Mouse (Mus musculus): ENCODE measurements around the gene Tmem30a. TPM values are rescaled to one million over a fixed set of nuclear protein-coding genes. Genes with fewer than 3 reads are reported as not detected.

The Tmem30a gene
- polyA plus RNA-seq, 1 experiment, result 88.5 TPM

GRCm38 (mm10) chr9:79759385-79760005 lies 33.8 kb downstream of the Tmem30a start, which contains the start of gene Cox7a2:
Gene Cox7a2 (minus strand): TSS chr9:79759878.
- H3K27ac ChIP-seq (ENCODE audit: insufficient read depth, low read depth, low read length), result peak within 1 kb of the TSS; percentile 86
- H3K4me1 ChIP-seq (ENCODE audit: control insufficient read depth, insufficient read depth, low read length), result peaks cover 9% of the 10 kb centered on the region
- TF ChIP-seq CTCF (IDR thresholded peaks at IDR 0.05; ENCODE audit: low read depth, low read length) (no peak), POLR2A (IDR thresholded peaks at IDR 0.05; ENCODE audit: borderline replicate concordance, low read depth, low read length) (no peak)
- peak within 1 kb of the TSS; percentile 78 for H3K4me3 ChIP-seq (ENCODE audit: insufficient read depth, low read length)

DNA sequence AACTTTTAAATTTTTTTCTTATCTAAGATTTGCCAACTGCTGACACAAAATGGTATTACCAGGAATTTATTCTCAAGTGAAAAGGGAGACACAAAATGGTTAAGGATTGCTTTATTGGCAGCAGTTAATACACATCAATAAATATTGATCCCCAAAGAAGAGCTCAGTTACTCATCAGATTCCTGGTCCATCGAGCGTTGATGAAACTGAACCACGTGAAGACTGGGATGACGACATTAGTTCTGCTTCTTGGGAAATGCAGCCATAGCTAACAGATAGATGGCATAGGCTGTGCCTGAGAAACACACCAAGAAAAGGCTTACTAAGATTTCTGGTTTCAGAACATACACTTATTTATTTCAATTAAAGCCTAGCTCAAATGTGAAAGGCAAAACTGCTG lies 38.0 kb downstream of the Tmem30a start:
- Histone ChIP-seq H3K4me1 (ENCODE audit: control insufficient read depth, insufficient read depth, low read length) (peaks cover 9% of the 10 kb centered on the region), H3K27ac (ENCODE audit: insufficient read depth, low read depth, low read length) (no peak overlapping the region), H3K4me3 (ENCODE audit: insufficient read depth, low read length) (no peak overlapping the region)
- no peak for TF ChIP-seq CTCF (IDR thresholded peaks at IDR 0.05; ENCODE audit: low read depth, low read length)
- no peak for TF ChIP-seq POLR2A (IDR thresholded peaks at IDR 0.05; ENCODE audit: borderline replicate concordance, low read depth, low read length)

- Histone ChIP-seq H3K27ac (ENCODE audit: insufficient read depth, low read depth, low read length) (no peak overlapping the region), H3K4me1 (ENCODE audit: control insufficient read depth, insufficient read depth, low read length) (peaks cover 3% of the 10 kb centered on the region; the same call in 1 of the 2 replicates), H3K4me3 (ENCODE audit: insufficient read depth, low read length) (no peak overlapping the region)
- TF ChIP-seq CTCF (IDR thresholded peaks at IDR 0.05; ENCODE audit: low read depth, low read length) (no peak), POLR2A (IDR thresholded peaks at IDR 0.05; ENCODE audit: borderline replicate concordance, low read depth, low read length) (no peak)
These were observed 41.5 kb downstream of the Tmem30a start for GRCm38 (mm10) chr9:79751846-79752245.

- H3K27ac ChIP-seq (ENCODE audit: insufficient read depth, low read depth, low read length), result no peak overlapping the region
- H3K4me3 ChIP-seq (ENCODE audit: insufficient read depth, low read length), result no peak overlapping the region
- no peak for TF ChIP-seq CTCF (IDR thresholded peaks at IDR 0.05; ENCODE audit: low read depth, low read length)
- no peak for TF ChIP-seq POLR2A (IDR thresholded peaks at IDR 0.05; ENCODE audit: borderline replicate concordance, low read depth, low read length)
- H3K4me1 ChIP-seq (ENCODE audit: control insufficient read depth, insufficient read depth, low read length), result no peaks in the 10 kb centered on the region
These were observed 42.6 kb downstream of the Tmem30a start for GRCm38 (mm10) chr9:79750709-79751108.

DNA sequence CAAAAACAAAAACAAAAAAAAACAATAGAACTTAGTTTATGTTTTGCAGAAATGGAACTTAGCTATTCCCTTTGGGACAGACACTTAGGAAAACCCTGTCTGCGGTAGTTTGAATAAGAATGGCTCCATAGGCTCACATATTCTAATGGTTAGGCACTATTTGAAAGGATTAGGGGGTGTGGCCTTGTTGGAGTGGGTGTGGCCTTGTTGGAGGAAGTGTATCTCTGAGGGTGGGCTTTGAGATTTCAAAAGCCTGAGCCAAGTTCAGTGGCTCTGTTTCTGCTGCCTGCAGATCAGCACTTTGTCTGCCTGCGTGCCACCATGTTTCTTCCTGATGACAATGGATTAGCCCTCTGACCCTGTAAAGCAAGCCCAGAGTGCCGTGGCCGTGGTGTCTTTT lies 48.3 kb downstream of the Tmem30a start:
- TF ChIP-seq POLR2A (IDR thresholded peaks at IDR 0.05; ENCODE audit: borderline replicate concordance, low read depth, low read length), result no peak
- no peak for TF ChIP-seq CTCF (IDR thresholded peaks at IDR 0.05; ENCODE audit: low read depth, low read length)
- Histone ChIP-seq H3K27ac (ENCODE audit: insufficient read depth, low read depth, low read length) (no peak overlapping the region), H3K4me1 (ENCODE audit: control insufficient read depth, insufficient read depth, low read length) (no peaks in the 10 kb centered on the region), H3K4me3 (ENCODE audit: insufficient read depth, low read length) (no peak overlapping the region)

DNA sequence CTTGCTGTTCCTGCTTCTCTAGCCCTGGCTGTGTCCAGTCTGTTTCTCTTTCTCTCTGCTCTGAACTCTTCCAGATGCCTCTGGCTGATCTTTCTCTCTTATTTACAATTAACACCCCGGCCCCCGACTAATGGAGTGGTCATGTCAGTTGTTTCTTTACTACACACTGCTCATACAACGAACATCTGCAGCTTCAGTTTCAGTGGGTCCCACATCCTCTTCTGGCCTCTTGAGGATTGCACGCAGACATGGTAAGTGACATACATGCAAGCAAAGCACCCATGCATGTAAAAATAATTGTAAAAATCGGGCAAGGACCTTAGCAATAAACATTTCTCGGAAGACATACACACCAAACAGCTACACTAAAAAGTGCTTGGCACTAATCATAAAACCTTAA lies 57.7 kb downstream of the Tmem30a start:
- TF ChIP-seq POLR2A (IDR thresholded peaks at IDR 0.05; ENCODE audit: borderline replicate concordance, low read depth, low read length) (no peak), CTCF (IDR thresholded peaks at IDR 0.05; ENCODE audit: low read depth, low read length) (no peak)
- Histone ChIP-seq H3K27ac (ENCODE audit: insufficient read depth, low read depth, low read length) (no peak overlapping the region), H3K4me3 (ENCODE audit: insufficient read depth, low read length) (no peak overlapping the region), H3K4me1 (ENCODE audit: control insufficient read depth, insufficient read depth, low read length) (peaks cover 6% of the 10 kb centered on the region)

GRCm38 (mm10) chr9:79730301-79730700 lies 63.0 kb downstream of the Tmem30a start:
- H3K4me3 ChIP-seq (ENCODE audit: insufficient read depth, low read length), result no peak overlapping the region
- TF ChIP-seq POLR2A (IDR thresholded peaks at IDR 0.05; ENCODE audit: borderline replicate concordance, low read depth, low read length) (no peak), CTCF (IDR thresholded peaks at IDR 0.05; ENCODE audit: low read depth, low read length) (no peak)

GRCm38 (mm10) chr9:79723090-79723489 lies 70.2 kb downstream of the Tmem30a start:
- Histone ChIP-seq H3K27ac (ENCODE audit: insufficient read depth, low read depth, low read length) (no peak overlapping the region), H3K4me3 (ENCODE audit: insufficient read depth, low read length) (no peak overlapping the region), H3K4me1 (ENCODE audit: control insufficient read depth, insufficient read depth, low read length) (no peaks in the 10 kb centered on the region)
- TF ChIP-seq POLR2A (IDR thresholded peaks at IDR 0.05; ENCODE audit: borderline replicate concordance, low read depth, low read length) (no peak), CTCF (IDR thresholded peaks at IDR 0.05; ENCODE audit: low read depth, low read length) (no peak)

More at GRCm38 (mm10) chr9:79730301-79730700, 63.0 kb downstream of the Tmem30a start:
- H3K27ac ChIP-seq (ENCODE audit: insufficient read depth, low read depth, low read length), result no peak overlapping the region
- peaks cover 6% of the 10 kb centered on the region for H3K4me1 ChIP-seq (ENCODE audit: control insufficient read depth, insufficient read depth, low read length)

DNA sequence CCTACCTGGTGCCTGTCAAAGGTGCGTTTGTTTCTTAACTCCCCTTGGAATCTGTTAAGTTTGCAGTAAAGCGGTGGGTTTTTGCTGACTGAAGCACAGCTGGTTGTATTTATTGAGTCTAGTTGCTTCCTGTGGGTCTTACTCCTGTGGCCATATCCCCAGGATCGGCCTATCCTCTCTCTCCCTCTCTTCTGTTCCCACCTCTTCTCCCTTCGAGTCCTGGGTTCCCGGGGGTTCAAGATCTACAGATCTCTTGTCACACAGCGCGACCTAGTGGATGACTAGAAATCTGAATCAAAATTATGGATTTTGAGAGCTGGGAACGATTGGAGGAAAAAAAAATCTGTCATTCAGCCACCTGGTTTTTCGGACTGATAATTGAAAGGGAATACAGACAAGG lies 72.3 kb downstream of the Tmem30a start:
- Histone ChIP-seq H3K4me3 (ENCODE audit: insufficient read depth, low read length) (no peak overlapping the region), H3K4me1 (ENCODE audit: control insufficient read depth, insufficient read depth, low read length) (no peaks in the 10 kb centered on the region), H3K27ac (ENCODE audit: insufficient read depth, low read depth, low read length) (no peak overlapping the region)
- TF ChIP-seq POLR2A (IDR thresholded peaks at IDR 0.05; ENCODE audit: borderline replicate concordance, low read depth, low read length) (no peak), CTCF (IDR thresholded peaks at IDR 0.05; ENCODE audit: low read depth, low read length) (no peak)

GRCm38 (mm10) chr9:79720143-79720542 lies 73.2 kb downstream of the Tmem30a start:
- H3K4me1 ChIP-seq (ENCODE audit: control insufficient read depth, insufficient read depth, low read length), result no peaks in the 10 kb centered on the region
- no peak overlapping the region for H3K4me3 ChIP-seq (ENCODE audit: insufficient read depth, low read length)
- TF ChIP-seq POLR2A (IDR thresholded peaks at IDR 0.05; ENCODE audit: borderline replicate concordance, low read depth, low read length), result no peak
- TF ChIP-seq CTCF (IDR thresholded peaks at IDR 0.05; ENCODE audit: low read depth, low read length), result no peak
- no peak overlapping the region for H3K27ac ChIP-seq (ENCODE audit: insufficient read depth, low read depth, low read length)
